Mouse (Mus musculus) liver, embryonic 11.5 days (tissue): ENCODE measurements at regions not wholly inside any gene's neighbourhood (a gene's known extent, or its start where the extent isn't known, plus 50 kb on each side); places are given as distances from the start of the nearest gene placed in this dataset.

Experiments used
- ATAC-seq: fragments of 200-750 bp; cut with Nextera tagmentation; replicated peaks from 2 replicates; pipeline ENCODE4 v1.8.0; 2017; ENCODE audit warnings: moderate number of reproducible peaks, mild to moderate bottlenecking, moderate TSS enrichment, moderate library complexity; ENCODE audit not compliant: low FRiP score
- DNase-seq: peaks from one replicate; pipeline ENCODE4 v3.0.0-alpha.2; 2017; ENCODE audit warnings: low spot score
- H3K27ac ChIP-seq: fragments of 300-500 bp; sonication (generic); 2 replicates; pipeline ENCODE4 v1.5.1; 2014; ENCODE audit warnings: mild to moderate bottlenecking, low read depth, low read length, control low read depth
- H3K27me3 ChIP-seq: fragments of 300-500 bp; sonication (generic); replicated peaks from 2 replicates; pipeline ENCODE4 v1.6.1; 2014; ENCODE audit warnings: low read length, mixed read lengths; ENCODE audit not compliant: control insufficient read depth, insufficient read depth
- H3K36me3 ChIP-seq: fragments of 300-500 bp; sonication (generic); 2 replicates; pipeline ENCODE4 v1.6.1; 2014; ENCODE audit warnings: mild to moderate bottlenecking, low read length, moderate library complexity, mixed read lengths; ENCODE audit not compliant: control insufficient read depth, insufficient read depth
- H3K4me1 ChIP-seq: fragments of 300-500 bp; sonication (generic); replicated peaks from 2 replicates; pipeline ENCODE4 v1.6.1; 2014; ENCODE audit warnings: low read length, mixed read lengths; ENCODE audit not compliant: control insufficient read depth, insufficient read depth
- H3K4me2 ChIP-seq: fragments of 300-500 bp; sonication (generic); 2 replicates; pipeline ENCODE4 v1.6.1; 2014; ENCODE audit warnings: mild to moderate bottlenecking, control low read depth, moderate library complexity
- H3K4me3 ChIP-seq: fragments of 300-500 bp; sonication (generic); 2 replicates; pipeline ENCODE4 v1.5.1; 2014; ENCODE audit warnings: low read depth, low read length, control low read depth
- H3K9ac ChIP-seq: fragments of 300-500 bp; sonication (generic); 2 replicates; pipeline ENCODE4 v1.6.1; 2014; ENCODE audit warnings: low read depth, low read length, control low read depth
- H3K9me3 ChIP-seq: fragments of 300-500 bp; sonication (generic); 2 replicates; pipeline ENCODE4 v1.6.1; 2016; ENCODE audit warnings: low read length, inconsistent platforms, mixed read lengths; ENCODE audit not compliant: control insufficient read depth
- whole genome bisulfite sequencing: fragments of 180-500 bp; shearing (Covaris S2); extraction: QIAGEN DNeasy Blood & Tissue Kit; methylation state at CpG from one replicate; pipeline ENCODE4 v1.1.7; 2014; 5-methylcytosine and 5-hydroxymethylcytosine counted together

GRCm38 (mm10) chr13:44651259-44652238 lies 77.7 kb upstream of the Jarid2 start:
- no peak overlapping the region for H3K27ac ChIP-seq
- H3K4me1 ChIP-seq = no peaks in the 10 kb centered on the region
- DNase-seq (no peak), ATAC-seq (no peak)
- 42% methylated on average over 22 of the region's 22 CpGs for WGBS
- H3K27me3 ChIP-seq = no peaks in the 10 kb centered on the region
- no peak overlapping the region for H3K4me3 ChIP-seq
- H3K4me2 ChIP-seq = no peak overlapping the region
- H3K36me3 ChIP-seq = no peaks in the 10 kb centered on the region
- H3K9me3 ChIP-seq = no peaks in the 10 kb centered on the region
- no peak overlapping the region for H3K9ac ChIP-seq

GRCm38 (mm10) chr13:44657905-44658414 lies 71.3 kb upstream of the Jarid2 start:
- WGBS = 68% methylated on average over 10 of the region's 10 CpGs
- H3K27me3 ChIP-seq = no peaks in the 10 kb centered on the region
- H3K9ac ChIP-seq = no peak overlapping the region
- no peaks in the 10 kb centered on the region for H3K36me3 ChIP-seq
- no peaks in the 10 kb centered on the region for H3K9me3 ChIP-seq
- DNase-seq = no peak
- peaks cover 6% of the 10 kb centered on the region for H3K4me1 ChIP-seq
- H3K27ac ChIP-seq = no peak overlapping the region
- no peak overlapping the region for H3K4me2 ChIP-seq
- ATAC-seq = no peak
- H3K4me3 ChIP-seq = no peak overlapping the region

- Histone ChIP-seq H3K27ac (no peak overlapping the region), H3K36me3 (no peaks in the 10 kb centered on the region), H3K4me3 (no peak overlapping the region), H3K4me2 (no peak overlapping the region), H3K4me1 (peaks cover 16% of the 10 kb centered on the region), H3K9ac (no peak overlapping the region), H3K27me3 (no peaks in the 10 kb centered on the region), H3K9me3 (no peaks in the 10 kb centered on the region)
- 44% methylated on average over 6 of the region's 6 CpGs for WGBS
- ATAC-seq (no peak), DNase-seq (no peak)
Measured at GRCm38 (mm10) chr13:44659861-44660260, 69.4 kb upstream of the Jarid2 start.

- 31% methylated on average over 11 of the region's 11 CpGs for WGBS
- Histone ChIP-seq H3K4me2 (peak overlapping the region; percentile 42), H3K27ac (peak overlapping the region; percentile 74), H3K36me3 (no peaks in the 10 kb centered on the region), H3K9ac (peak overlapping the region; percentile 56), H3K27me3 (no peaks in the 10 kb centered on the region), H3K4me3 (no peak overlapping the region), H3K4me1 (peaks cover 16% of the 10 kb centered on the region), H3K9me3 (no peaks in the 10 kb centered on the region)
- ATAC-seq (peak; percentile 93), DNase-seq (no peak)
Measured at GRCm38 (mm10) chr13:44663062-44663461, 66.2 kb upstream of the Jarid2 start.

- peak overlapping the region; percentile 42; the same call in 1 of the 2 replicates for H3K4me2 ChIP-seq
- no peaks in the 10 kb centered on the region for H3K36me3 ChIP-seq
- 46% methylated on average over 7 of the region's 7 CpGs for WGBS
- no peaks in the 10 kb centered on the region for H3K9me3 ChIP-seq
- DNase-seq = no peak
- no peaks in the 10 kb centered on the region for H3K27me3 ChIP-seq
- H3K4me3 ChIP-seq = no peak overlapping the region
- H3K4me1 ChIP-seq = peaks cover 16% of the 10 kb centered on the region
- H3K27ac ChIP-seq = peak overlapping the region; percentile 74; the same call in 1 of the 2 replicates
- no peak overlapping the region for H3K9ac ChIP-seq
- no peak for ATAC-seq
Measured at GRCm38 (mm10) chr13:44663730-44664129, 65.5 kb upstream of the Jarid2 start.

- Histone ChIP-seq H3K4me1 (peaks cover 8% of the 10 kb centered on the region; the same call in 1 of the 2 replicates), H3K4me3 (no peak overlapping the region), H3K9ac (no peak overlapping the region), H3K36me3 (no peaks in the 10 kb centered on the region), H3K9me3 (no peaks in the 10 kb centered on the region), H3K27ac (no peak overlapping the region), H3K27me3 (peaks cover 10% of the 10 kb centered on the region), H3K4me2 (no peak overlapping the region)
- 76% methylated on average over 6 of the region's 6 CpGs for WGBS
- no peak for ATAC-seq
- DNase-seq = no peak
Measured at GRCm38 (mm10) chr13:44669761-44670160, 59.5 kb upstream of the Jarid2 start.

- no peak for DNase-seq
- Histone ChIP-seq H3K4me3 (peak overlapping the region; percentile 12), H3K27ac (no peak overlapping the region), H3K9me3 (no peaks in the 10 kb centered on the region), H3K27me3 (peaks cover 14% of the 10 kb centered on the region), H3K4me2 (peak overlapping the region; percentile 55), H3K9ac (no peak overlapping the region), H3K36me3 (no peaks in the 10 kb centered on the region), H3K4me1 (peaks cover 8% of the 10 kb centered on the region; the same call in 1 of the 2 replicates)
- WGBS = 14% methylated on average over 20 of the region's 20 CpGs
- no peak for ATAC-seq
Measured at GRCm38 (mm10) chr13:44673337-44673966, 55.8 kb upstream of the Jarid2 start.

GRCm38 (mm10) chr13:44673967-44674357 lies 55.3 kb upstream of the Jarid2 start:
- ATAC-seq (no peak), DNase-seq (no peak)
- Histone ChIP-seq H3K9me3 (no peaks in the 10 kb centered on the region), H3K27me3 (peaks cover 14% of the 10 kb centered on the region), H3K27ac (no peak overlapping the region), H3K4me3 (peak overlapping the region; percentile 12), H3K9ac (no peak overlapping the region), H3K4me2 (peak overlapping the region; percentile 55), H3K36me3 (no peaks in the 10 kb centered on the region), H3K4me1 (peaks cover 8% of the 10 kb centered on the region; the same call in 1 of the 2 replicates)
- 14% methylated on average over 12 of the region's 12 CpGs for WGBS
